Mouse (Mus musculus) bone marrow macrophage, adult 2 months (primary cell): ENCODE data around the gene Pycr2. TPM values are rescaled to one million over a fixed set of nuclear protein-coding genes. Genes with fewer than 3 reads are reported as not detected.
A peak's percentile ranks its signal among the peaks of the same experiment; 100 is the strongest.
"Not testable (repeated sequence)": the region's sequence is repeated elsewhere in the genome, so short reads cannot be mapped to it uniquely, and the experiment has no call there.

Experiments used
- H3K27ac ChIP-seq: 2 replicates; pipeline ENCODE4 v1.5.1; 2012; ENCODE audit warnings: low read depth, low read length; ENCODE audit not compliant: insufficient read depth
- H3K4me1 ChIP-seq: 2 replicates; pipeline ENCODE4 v1.6.1; 2012; ENCODE audit warnings: low read length; ENCODE audit not compliant: control insufficient read depth, insufficient read depth
- H3K4me3 ChIP-seq: 2 replicates; pipeline ENCODE4 v1.5.1; 2012; ENCODE audit warnings: mild to moderate bottlenecking, low read length, moderate library complexity; ENCODE audit not compliant: insufficient read depth
- CTCF ChIP-seq: IDR thresholded peaks from 2 replicates; pipeline ENCODE4 v1.5.1; 2012; ENCODE audit warnings: low read depth, mild to moderate bottlenecking, low read length, moderate library complexity
- POLR2A ChIP-seq: IDR thresholded peaks from 2 replicates; pipeline ENCODE4 v1.6.1; 2012; ENCODE audit warnings: mild to moderate bottlenecking, low read depth, low read length, borderline replicate concordance
- polyA plus RNA-seq: library from polyadenylated mRNA; stranded (reverse); fragments of >200 nt; gene quantifications from 2 replicates; pipeline ENCODE4 v1.2.4, GENCODE M21; 2012; ENCODE audit not compliant: missing spikeins, insufficient read depth, insufficient read length

The Pycr2 gene
- polyA plus RNA-seq, 1 experiment = 19.2 TPM

DNA sequence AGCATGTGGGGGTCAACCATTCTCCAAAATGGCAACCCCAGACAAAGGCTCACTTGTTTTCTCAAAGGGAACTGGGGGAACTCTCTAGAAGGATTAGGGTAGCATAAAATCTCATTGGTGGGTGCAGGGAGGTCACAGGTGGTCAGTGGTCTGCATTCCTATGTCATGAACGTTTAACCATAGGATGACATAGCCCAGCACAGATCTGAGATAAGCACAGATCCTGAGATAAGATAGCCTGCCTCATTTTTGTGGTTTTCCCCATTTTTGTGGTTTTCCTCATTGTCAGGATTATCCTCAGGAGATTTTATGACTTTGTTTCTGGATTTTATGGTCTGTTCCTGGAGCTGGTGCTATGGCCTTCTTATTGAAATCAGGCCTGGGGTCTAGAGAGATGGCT is 13.0 kb downstream of the Pycr2 start:
- Histone ChIP-seq H3K27ac (no peak overlapping the region), H3K4me1 (peaks cover 8% of the 10 kb centered on the region), H3K4me3 (no peak overlapping the region)
- TF ChIP-seq CTCF = no peak
- TF ChIP-seq POLR2A = no peak

GRCm38 (mm10) chr1:180919686-180920085 is 15.6 kb downstream of the Pycr2 start:
- peaks cover 15% of the 10 kb centered on the region for H3K4me1 ChIP-seq
- no peak overlapping the region for H3K4me3 ChIP-seq
- no peak overlapping the region for H3K27ac ChIP-seq
- TF ChIP-seq POLR2A (no peak), CTCF (peak; percentile 35; the same call in 1 of the 2 replicates)

GRCm38 (mm10) chr1:180922273-180923048 is 18.4 kb downstream of the Pycr2 start:
- peak overlapping the region; percentile 81 for H3K27ac ChIP-seq
- H3K4me3 ChIP-seq = no peak overlapping the region
- peaks cover 18% of the 10 kb centered on the region for H3K4me1 ChIP-seq
- TF ChIP-seq POLR2A (no peak), CTCF (no peak)

DNA sequence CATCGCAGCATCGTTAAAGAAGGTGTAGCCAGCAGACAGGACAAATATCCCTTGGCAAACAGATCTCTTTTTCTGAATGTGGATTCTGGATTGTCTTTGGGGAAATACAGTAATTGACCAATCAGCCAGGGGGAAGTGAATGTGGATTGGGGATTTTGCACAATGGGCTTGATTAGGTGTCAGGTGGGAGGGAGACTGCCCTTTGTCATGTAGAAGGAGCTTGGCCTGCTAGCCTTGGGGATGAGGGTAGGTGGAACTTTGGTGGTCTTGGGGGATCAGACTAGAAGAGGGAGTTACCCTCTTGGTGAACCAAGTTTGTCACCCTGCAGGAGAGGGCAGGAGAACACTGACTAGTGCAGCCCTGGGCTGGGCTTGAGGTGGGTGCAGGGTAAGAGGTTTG is 20.6 kb downstream of the Pycr2 start:
- TF ChIP-seq CTCF (no peak), POLR2A (no peak)
- peaks cover 18% of the 10 kb centered on the region for H3K4me1 ChIP-seq
- no peak overlapping the region for H3K27ac ChIP-seq
- no peak overlapping the region for H3K4me3 ChIP-seq

DNA sequence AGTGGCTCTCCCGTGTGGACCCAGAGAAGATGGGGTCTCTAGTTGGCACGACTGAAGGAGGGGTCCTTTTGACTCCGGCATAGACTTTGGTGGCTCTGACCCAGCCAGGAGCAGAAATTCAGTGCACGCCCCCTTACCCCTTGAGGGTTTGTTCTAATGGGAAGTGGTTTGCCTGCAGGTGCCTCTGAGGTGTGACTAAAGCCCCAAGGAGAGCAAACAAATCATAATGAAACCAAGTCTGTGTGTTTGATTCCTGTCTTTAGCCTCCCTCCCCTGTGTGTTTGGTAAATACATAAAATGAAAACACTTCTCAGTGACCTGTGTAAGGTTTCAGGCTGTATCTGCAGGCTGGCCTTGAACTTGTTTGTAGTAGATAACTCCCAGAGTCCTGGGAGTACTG is 22.2 kb downstream of the Pycr2 start:
- Histone ChIP-seq H3K27ac (no peak overlapping the region), H3K4me1 (peaks cover 19% of the 10 kb centered on the region), H3K4me3 (no peak overlapping the region)
- TF ChIP-seq CTCF (no peak), POLR2A (no peak)

DNA sequence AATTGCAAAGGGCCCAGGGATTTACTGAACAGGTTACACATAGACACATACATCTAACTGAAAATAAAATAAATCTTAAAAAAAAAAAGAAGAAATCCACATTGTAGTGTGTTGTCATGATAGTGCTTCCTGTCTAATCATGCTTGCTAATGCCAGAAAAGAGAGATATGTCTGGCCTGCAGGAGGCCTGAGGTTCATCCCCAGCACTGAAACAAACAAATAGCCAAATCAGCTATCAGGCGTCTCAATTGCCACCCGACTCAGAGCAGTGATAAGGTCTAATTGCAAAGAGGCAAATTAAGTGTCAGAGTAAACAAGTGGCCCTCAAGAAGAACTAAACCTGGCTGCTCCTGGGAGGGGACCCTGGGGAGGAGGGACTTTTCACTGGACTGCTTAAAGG is 25.5 kb downstream of the Pycr2 start:
- Histone ChIP-seq H3K4me3 (no peak overlapping the region), H3K27ac (no peak overlapping the region), H3K4me1 (peaks cover 7% of the 10 kb centered on the region)
- TF ChIP-seq CTCF (no peak), POLR2A (no peak)

- Histone ChIP-seq H3K27ac (no peak overlapping the region), H3K4me1 (0 out of 2 replicates have a peak, but pooled peaks cover 3% of the 10 kb centered on the region), H3K4me3 (no peak overlapping the region)
- TF ChIP-seq CTCF = no peak
- no peak for TF ChIP-seq POLR2A
Observed at GRCm38 (mm10) chr1:180931106-180931505, 27.0 kb downstream of the Pycr2 start.

DNA sequence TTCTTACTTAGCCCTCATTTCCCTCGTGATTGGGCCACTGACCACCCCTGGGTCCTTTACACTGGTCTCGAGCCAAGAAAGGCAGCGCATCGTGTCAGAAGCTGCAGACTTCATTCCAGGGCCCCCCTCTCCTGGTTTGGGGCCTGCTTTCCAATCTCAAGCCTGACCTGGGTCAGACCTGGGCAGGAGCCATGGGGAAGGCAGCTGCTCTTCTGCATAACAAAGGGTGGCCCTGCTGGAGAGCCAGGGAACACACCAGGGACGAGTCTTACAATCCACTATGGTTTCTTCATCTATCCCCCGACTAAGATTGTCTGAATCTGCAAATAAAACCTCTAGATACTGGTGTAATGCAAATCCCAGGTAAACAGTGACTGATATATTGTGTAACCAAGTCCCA is 29.6 kb downstream of the Pycr2 start:
- Histone ChIP-seq H3K4me3 (no peak overlapping the region), H3K4me1 (0 out of 2 replicates have a peak, but pooled peaks cover 3% of the 10 kb centered on the region), H3K27ac (no peak overlapping the region)
- TF ChIP-seq CTCF (no peak), POLR2A (no peak)

DNA sequence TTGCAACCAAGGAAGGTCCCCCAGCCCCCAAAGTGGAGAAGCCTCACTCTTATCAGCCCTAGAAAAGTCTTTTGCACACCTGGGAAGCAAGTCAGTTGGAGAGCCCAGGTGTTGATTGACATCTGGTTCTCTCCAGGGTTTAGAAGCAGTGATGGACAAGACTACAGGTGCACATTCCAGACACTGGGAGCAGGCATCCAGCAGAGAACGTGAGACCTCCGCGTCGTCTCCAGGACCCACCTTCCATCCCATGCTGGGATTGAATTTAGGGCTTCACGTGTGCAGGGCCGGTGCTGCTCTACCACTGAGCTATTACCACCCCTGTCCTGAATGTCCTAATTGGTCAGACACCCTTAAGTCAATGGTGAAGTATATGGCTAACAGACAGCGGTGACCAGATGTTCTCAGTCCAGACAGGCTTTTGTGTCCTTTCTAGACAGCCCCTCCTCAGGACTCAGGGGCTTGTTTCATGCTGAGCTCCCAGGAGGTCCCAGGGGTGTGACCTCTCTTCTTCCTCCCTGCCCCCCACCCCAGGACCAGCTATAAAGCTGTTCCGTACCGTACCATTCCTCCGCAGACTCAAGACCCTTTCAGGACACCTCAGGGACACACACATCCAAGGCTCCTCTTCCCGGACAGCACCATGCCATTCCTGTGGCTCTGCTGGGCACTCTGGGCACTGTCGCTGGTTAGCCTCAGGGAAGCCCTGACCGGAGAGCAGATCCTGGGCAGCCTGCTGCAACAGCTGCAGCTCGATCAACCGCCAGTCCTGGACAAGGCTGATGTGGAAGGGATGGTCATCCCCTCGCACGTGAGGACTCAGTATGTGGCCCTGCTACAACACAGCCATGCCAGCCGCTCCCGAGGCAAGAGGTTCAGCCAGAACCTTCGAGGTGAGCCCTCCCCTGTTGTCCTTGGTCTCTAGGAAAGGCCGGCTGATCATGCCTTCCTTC is 30.6 kb downstream of the Pycr2 start, which contains the start of gene Lefty1:
Gene Lefty1 (plus strand): TSS at position 556 of the 953 bp plus-strand sequence.
- TF ChIP-seq POLR2A = no peak
- no peak for TF ChIP-seq CTCF
- 0 out of 2 replicates have a peak, but pooled peaks cover 3% of the 10 kb centered on the region for H3K4me1 ChIP-seq
- H3K4me3 ChIP-seq = no peak within 1 kb of the TSS
- no peak within 1 kb of the TSS for H3K27ac ChIP-seq

DNA sequence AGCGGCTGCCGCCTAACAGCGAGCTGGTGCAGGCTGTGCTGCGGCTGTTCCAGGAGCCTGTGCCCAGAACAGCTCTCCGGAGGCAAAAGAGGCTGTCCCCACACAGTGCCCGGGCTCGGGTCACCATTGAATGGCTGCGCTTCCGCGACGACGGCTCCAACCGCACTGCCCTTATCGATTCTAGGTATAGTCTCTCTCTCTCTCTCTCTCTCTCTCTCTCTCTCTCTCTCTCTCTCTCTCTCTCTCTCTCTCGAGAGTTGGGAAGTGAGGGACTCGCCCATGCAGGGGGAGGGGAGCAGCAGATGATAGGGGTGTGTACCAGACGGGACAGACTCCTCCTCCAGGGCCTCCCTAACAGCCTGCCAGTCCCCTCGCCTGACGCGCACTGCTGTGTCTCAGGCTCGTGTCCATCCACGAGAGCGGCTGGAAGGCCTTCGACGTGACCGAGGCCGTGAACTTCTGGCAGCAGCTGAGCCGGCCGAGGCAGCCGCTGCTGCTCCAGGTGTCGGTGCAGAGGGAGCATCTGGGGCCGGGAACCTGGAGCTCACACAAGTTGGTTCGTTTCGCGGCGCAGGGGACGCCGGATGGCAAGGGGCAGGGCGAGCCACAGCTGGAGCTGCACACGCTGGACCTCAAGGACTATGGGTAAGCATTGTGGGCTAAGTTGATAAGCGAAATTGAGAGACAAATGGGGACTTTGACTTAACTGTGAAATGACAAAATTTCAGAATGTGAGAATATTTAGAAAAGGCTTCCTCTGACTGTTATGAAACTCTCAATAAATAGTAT is 32.7 kb downstream of the Pycr2 start:
- not testable (repeated sequence) for H3K4me1 ChIP-seq, H3K4me3 ChIP-seq, H3K27ac ChIP-seq

DNA sequence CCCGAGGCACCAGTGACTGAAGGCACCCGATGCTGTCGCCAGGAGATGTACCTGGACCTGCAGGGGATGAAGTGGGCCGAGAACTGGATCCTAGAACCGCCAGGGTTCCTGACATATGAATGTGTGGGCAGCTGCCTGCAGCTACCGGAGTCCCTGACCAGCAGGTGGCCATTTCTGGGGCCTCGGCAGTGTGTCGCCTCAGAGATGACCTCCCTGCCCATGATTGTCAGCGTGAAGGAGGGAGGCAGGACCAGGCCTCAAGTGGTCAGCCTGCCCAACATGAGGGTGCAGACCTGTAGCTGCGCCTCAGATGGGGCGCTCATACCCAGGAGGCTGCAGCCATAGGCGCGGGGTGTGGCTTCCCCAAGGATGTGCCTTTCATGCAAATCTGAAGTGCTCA is 33.5 kb downstream of the Pycr2 start:
- not testable (repeated sequence) for H3K4me1 ChIP-seq, H3K27ac ChIP-seq

GRCm38 (mm10) chr1:180938781-180939180 is 34.7 kb downstream of the Pycr2 start:
- not testable (repeated sequence) for H3K4me3 ChIP-seq, H3K27ac ChIP-seq
- H3K4me1 ChIP-seq = peaks cover 15% of the 10 kb centered on the region

More for the DNA sequence above, 33.5 kb downstream of the Pycr2 start:
- H3K4me3 ChIP-seq = not testable (repeated sequence)
